Mouse (Mus musculus) 3134 (cell line): ENCODE data around the gene Rad51b.

ENCODE experiments used
- DNase-seq: peaks from one replicate; pipeline ENCODE4 v3.0.0-alpha.2; 2011; ENCODE audit warnings: low spot score; ENCODE audit not compliant: insufficient read length; ENCODE audit errors: extremely low read depth

Rad51b gene

DNA sequence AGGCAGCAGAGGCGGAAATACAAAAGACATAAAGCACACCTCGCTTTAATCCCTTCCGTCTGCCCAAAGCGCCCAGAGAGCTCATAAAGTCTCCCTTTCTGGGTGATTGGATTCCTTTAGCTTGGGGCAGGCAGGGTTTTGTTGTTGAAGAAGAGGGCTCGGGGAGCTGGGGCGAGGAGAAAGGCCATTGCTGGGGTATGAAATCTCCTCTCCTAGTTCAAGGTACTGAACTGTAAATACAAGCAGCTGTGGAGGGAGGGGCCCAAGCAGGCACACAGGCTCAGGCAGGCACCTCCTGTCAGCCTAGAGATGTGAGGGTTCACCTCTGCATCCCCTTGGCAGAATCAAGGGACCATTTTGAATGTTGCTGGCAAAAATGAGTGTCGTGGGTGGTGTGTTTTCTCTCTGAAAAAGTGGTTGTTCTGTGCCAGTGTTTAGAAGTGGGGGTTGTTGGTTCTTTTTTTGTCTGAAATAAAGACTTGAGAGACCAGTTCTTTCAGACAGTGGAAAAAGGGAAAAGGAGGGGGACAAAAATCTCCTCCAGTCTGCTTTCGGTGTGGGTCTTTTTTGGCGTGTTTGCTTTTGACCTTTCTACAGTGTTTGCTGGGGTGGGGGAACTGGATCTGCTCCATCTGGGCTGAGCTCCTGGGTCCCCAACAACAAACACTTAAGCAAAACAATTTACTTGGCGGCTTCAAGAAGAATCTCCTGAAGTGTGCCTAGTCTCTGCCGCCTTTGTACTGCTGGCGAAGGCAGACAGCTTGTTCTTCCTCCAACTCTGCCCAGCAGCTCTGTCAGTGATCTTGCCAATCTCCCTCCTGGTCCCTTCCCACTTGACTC lies 418.6 kb downstream of the Rad51b start:
- no peak for DNase-seq

DNA sequence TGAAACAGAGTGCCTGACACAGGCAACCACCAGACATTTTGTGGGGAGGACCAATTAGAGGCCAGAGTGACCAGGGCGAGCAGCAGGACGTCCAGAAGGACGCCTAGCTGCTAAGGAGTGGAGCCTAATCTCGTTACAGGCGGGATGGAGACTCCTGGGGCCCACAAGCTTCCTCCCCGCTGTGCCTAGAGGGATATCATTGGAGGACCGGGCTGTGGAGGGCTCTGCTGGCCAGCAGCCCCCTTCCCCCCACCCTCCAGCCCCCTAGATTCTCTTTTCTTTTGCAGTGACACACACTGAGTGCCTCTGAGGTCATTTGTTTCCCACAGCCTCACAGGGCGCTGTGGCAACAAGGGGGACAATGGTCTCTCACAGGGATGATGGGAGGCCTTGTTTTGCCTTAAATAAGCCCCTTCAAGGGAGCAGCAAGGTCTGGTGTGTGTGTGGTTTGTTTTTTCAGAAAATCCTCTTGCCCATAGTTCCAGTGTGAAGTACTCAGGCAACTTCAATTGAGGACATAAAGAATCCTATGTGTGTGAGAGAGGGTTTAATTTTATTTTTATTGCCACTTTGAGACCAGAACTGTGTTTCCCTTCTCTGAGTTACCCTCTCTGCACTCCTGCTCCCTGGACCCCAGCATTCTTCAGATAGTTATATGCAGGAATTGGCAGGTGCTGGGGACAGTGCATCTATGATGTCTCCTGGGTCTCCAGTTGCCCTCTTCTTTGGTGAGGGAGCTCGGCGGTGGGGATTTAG lies 422.2 kb downstream of the Rad51b start:
- DNase-seq: no peak

DNA sequence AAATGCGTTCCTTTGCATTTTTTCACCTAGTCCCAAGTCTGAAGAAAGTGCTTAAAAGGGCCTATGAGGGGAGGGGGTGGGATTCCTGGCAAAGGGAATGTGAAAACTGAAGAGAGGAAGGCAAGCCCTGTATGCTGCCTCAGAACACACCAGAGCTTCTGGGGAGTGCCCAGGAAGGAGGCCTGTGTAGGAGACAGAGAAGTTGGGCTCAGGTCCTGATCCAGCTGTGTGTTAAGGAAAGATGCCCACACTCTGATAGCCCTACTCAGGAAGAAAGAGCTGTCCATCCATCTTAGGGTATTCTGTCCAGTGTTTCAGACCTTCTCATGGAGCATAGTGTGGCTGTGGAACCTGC lies 422.7 kb downstream of the Rad51b start:
- DNase-seq: no peak

DNA sequence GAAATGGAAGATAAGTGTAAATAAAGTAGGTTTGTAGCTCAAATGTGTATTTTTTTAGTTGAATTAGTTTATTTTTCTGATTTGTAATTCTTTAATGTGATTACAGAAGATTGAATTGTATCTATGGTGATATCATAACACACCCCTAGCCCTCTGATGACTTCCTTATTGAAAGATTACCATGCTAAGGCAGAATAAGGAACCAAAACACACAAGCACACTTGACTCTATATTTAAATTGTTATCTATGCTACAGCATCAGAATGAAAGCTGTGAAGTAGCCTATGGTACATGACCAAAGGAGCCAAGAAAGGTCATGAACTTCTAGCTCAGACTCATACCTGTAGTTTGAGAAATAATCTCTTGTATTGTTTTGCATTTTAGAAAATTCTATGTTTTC lies 427.8 kb downstream of the Rad51b start:
- no peak for DNase-seq

DNA sequence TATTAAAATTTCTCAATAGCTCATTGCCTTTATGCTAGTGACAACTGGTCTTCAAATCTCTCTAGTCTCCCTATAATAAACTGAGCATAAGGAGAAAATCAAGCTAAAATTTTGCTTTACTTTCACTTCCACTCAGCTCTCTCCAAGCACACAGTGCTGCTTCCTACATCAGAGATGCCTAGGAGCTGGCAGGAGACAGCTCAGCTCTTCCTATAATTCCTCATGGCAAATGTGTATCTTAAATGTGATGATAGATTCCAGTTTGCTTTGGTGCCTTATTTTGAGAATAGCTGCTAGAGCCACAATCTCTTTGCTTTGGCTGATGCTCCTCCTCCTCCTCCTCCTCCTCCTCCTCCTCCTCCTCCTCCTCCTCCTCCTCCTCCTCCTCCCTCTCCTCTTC lies 428.6 kb downstream of the Rad51b start:
- no peak for DNase-seq

DNA sequence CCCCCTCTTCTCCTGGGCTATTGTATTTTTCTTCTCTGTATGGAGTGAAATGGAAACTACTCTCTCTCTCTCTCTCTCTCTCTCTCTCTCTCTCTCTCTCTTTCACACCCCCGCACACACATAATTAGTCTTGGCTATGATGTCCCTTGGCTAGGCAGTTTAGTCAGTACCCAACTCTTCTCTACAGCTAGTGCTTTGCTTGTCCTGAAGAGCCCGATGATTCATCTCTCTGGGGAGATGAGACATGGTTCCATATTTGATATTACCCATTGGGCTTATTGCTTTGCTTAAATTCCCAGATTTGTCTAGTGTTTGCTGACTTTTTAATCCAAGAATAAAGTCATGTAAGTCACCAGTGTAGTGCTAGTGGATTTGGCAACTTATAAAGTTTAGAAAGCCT lies 429.0 kb downstream of the Rad51b start:
- peak; percentile 57 for DNase-seq

DNA sequence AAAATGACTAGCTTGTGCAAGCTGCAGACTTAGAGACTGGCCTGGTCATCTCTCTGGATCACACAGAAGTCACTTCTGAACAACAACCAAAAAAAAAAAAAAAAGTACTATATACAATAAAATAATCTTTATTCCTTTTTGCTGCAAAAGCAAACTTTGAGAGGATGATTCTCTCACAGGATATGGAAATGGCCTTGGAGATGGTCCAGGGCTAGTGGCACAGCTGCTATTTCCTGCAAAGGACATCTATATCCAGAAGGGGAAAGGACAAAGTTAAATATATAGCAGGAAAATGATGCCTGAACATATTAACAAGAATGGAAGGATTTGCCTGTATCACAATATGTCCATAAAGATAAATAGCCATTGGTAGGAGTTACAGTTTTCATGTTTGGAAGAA lies 429.9 kb downstream of the Rad51b start:
- no peak for DNase-seq

DNA sequence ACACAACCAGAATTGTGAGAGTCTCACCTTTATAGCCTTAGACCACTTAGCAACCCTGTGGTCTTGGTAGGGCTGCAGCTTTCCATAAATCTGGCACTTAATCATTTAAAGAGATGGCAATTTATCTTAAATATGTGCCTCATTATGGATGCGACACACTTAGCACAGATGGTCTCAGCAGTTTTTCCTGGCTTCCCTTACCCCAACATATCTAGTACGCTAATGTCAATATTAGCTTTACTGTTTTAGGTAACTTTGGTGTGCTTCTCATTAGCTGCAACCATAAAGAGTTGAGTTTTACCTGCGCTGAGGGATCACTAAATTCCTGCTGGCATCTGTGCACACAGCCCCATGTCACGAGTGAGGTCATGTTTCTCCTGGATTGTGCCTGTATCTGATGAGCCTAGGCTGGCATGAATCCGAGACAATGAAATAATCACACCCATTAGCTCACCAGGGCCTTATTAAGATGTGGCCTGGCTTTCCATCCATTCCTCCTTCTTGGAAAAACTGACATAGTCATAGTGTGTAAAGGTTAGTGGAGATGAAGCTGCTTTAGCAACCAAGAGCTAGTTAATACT lies 432.9 kb downstream of the Rad51b start:
- DNase-seq: no peak

DNA sequence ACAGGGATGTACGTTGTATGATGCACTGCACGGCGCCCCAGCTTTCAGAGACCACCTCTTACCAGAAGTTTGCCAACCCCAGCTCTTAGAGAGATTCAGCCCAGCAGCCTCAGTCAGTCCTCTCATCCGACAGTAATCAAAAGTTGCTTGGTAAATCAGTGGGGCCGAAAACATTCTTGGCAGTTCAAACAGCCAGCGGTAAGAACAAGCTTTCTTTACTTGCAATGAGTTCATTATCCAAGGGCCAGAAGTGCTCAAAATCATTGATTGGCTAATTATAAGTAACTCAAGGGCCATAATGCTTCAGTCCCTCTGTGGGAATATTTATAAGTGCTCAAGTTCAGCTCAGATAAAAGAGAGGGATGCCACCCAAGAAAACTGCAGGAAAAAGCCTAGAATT lies 434.8 kb downstream of the Rad51b start:
- DNase-seq: no peak

DNA sequence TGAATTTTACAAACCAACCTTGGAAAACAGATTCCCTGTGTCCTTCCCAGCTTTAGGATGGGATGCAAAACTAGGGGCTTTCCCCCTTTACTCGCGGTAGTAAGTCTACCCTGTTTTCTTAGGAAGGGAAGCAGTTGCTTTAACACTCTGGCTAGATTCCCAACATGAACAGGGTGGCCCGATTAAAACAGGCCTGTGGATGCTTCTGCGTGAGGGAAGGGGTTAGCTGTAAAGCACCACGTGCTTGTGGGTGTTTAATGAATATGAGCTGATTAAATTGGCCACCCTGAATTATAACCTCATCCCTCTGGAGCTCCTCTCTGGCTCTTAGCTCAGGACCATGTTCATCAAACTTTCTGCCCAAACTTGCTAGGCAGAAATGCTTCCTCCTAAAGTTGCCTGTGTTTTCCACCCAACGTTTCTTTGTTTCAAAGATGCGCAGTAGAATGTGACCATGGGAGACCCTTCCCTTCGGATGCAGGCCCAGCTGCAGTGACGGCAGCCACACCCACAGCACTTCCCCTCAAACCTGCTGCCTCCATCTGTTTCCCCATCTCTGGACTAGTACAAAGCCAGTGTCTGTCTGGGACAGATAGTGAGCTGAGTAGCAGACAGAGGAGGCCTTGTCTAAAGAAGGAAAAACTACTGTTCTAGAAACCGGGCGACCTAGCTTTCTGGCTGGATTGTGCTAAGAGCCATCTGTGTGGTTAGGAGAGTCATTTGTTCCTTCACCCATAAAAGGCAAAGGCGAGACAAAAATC lies 435.5 kb downstream of the Rad51b start:
- no peak for DNase-seq

DNA sequence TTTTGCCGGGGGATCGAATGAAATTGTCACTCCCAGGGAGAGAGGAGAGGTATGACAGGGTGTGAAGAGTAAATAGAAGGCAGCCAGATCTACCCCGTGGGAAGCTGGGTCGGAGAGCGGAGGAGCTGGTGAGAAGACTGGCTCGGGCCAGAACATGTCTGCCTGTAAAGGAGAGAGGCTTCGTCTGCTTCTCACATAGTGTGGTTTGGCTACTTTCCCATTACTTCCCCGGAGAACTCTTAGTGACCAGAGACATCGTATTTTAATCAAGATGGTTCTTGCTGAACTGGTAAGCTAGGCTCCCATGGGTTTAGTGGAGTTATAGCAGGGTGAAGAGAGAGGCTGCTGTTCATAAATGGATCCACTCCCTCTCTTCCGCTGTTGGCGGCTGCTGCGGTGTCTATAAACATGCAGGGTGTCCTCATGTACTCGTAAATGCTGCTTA lies 438.3 kb downstream of the Rad51b start:
- DNase-seq: no peak

DNA sequence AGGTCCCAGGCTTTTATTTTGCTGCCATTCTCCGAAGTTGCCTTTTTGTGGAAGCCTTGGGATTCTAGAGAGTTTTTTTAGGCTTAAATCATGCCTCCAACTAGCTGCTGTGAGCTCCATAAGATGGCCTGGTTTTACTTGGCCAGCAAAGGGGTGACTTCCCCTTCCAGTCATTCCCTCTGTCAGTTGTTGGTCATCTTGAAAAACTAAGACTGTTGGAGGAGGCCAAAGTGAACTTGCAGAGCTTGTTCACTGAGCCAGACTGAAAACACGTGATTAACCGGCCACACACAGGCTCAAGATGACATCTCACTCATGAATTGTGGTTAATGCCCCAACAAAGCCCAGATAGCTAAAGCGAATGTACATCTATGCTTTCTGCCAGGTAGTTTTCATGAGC lies 438.8 kb downstream of the Rad51b start:
- DNase-seq: no peak

DNA sequence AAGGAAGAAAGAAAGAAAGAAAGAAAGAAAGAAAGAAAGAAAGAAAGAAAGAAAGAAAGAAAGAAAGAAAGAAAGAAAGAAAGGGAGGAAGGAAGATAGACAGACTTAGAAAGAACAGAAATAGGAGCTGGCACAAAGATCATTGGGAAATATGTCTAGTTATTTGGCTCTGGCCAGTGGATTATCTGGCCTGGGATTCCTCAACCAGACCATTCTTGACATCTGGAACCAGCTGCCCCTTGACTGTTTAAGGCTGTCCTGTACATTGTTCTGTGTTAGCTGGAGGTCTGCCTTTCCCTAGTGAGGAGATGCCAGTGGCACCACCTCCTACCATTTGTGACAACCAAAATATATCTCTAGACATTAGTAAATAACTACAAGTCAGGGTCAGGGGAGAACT lies 441.6 kb downstream of the Rad51b start:
- no peak for DNase-seq

DNA sequence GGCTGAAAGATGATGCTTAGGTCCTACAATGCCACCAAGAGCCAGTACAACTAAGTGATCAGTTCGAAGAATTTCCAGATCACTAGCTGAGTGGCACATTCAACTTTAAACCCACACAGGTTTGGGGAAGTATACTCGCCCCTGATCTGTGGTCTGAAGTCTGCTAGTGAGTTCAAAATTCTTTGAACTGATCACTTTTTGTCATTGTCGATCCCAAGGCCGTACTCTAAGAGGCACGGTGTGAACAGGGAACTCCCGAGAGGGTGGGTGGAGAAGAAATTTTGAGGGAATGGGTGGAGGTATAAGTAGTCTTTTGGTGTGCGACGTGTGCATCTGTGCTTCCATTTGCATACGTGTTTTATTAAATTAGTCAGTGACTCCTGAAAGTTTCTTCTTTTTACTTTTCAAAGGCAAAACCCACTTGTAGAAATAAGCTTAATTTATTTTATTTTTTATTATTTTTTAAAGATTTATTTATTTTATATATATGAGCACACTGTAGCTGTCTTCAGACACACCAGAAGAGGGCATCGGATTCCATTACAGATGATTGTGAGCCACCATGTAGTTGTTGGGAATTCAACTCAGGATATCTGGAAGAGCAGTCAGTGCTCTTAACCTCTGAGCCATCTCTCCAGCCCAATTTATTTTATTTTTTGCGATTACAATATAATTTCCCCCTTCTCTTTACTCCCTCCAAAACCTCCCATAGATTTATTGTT lies 443.0 kb downstream of the Rad51b start:
- no peak for DNase-seq

DNA sequence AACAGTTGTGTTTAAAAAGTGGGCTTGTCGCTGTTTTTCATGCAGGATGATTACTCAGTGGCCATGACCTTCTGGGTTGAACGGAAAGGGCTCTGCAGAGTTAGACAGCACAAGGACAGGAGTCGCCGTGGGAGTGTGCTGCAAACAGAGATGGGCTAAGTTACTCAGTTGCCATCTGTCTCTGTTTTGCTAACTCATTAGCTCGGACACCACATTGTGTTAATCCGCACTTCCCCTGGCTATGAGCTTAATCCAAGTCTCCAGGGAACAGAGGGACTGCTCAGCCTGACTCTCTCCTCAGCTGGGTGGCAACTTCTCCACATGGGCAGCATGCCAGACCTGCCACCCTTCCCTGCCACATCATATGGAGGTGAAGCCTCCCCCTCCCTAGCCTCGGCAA lies 445.1 kb downstream of the Rad51b start:
- DNase-seq: no peak

DNA sequence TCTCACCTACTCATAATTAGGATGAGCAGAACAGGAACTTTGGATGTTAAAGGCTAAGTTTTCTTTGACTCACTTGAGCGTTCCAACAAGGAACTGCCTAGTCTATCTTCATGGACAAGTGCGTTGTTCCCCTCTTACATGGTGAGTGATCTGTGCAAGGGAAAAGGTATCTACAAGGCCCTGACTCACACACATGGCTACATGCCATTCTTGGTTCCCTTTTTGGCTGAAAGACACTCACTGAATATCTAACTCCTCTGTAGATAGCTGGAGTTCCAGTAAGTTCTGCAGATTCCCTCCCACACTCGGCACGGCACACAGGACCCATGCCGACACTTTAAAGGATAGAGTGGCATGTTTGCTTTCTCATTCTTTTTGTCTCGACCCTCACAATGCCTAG lies 447.0 kb downstream of the Rad51b start:
- DNase-seq: no peak

DNA sequence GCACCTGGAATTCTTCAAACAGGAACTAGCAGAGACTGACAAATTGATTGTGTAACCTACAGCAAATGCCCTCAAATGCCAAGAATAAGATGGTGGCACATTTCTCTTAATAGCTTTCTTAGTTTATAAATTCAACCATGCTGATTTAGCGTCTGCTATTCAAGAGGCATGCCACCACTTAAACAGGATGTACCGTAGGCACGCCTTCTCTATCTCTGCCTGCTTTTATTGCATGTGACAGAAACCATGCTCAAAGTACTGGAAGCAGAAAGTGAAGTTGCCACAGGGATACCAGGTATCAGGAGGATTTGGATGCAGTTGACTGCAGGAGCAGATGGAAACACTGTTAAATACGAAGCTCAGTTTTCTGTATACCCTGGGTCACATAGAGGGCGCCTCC lies 448.1 kb downstream of the Rad51b start:
- DNase-seq: no peak

DNA sequence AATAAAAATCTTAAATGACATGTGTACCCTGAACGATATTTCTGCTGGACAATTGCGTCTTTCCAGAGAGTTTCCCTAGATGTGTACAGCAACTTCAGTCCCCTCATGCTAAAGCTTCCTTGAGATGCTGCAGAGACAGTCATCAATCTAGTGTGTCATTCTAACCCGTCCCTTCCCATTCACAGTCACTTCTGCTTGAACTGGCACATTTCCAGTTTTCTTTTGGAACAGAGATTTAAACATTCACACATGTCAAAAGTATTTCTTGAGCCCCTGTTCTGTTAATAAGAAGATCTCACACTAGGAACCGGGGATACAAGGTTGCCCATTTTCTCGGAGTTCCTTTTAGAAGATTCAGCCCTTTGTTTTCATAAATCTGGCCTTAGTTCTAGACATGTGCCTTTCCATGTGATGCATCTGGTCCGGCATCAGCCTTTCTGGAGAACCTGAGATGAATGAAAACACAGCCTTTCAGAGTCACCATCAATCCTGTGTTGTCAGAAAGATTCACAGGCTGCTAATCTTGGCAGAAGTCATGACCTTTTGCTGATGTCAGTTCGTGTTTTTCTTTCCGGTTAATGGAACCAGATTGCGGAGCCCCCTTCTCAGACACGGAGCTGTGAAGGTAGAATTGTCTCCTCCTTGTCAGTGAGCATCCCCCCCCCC lies 448.9 kb downstream of the Rad51b start:
- no peak for DNase-seq

DNA sequence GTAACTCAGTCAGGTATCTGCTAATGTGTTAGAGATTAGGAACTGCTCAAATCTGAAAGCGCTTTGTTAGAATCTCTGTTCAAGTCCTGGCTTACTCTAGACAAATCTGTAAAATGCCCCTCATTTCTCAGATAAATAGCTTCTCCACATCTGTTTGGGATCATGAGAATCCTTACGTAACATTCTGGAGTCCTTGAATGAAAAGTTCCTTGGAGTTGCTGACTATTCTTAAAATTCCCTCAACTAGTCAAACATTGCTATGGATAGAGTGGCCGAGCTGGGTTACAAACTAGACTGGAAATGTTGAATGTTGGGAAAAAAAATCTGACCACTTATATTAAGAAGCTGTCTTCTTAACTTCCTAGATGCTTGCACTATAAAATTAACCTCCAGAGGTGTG lies 450.5 kb downstream of the Rad51b start:
- no peak for DNase-seq

DNA sequence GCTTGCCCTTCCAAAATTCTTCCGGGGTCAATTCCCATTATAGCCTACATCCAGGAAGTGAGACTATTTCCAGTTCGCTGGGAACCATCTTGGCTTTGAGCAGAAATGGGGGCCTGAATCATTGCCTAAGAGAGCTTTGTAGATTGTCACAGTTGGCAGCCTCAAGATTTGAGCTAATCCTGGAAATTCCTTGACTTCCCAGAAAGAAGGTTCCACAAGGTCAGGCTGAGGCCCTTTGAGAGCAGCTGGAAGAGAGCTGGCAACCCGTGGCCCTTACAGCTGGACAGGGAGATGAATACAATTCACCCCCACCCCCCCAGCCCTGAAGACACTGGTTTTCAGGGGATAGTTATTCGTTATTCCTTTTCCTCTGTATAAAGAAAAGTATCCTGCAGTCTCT lies 451.8 kb downstream of the Rad51b start:
- no peak for DNase-seq
